Mouse (Mus musculus): ENCODE results near the gene Gmppb. TPM values are rescaled to one million over a fixed set of nuclear protein-coding genes. Genes with fewer than 3 reads are reported as not detected.

Gmppb gene
- polyA plus RNA-seq, 1 experiment from 2014 or later: 15.3 TPM

Small RNA genes within 50 kb of the gene (microRNA-seq; reads per million reads assigned to microRNA genes)
- 2.0 reads per million for gene Mir7088

Other genes with a start within 250 kb of the Gmppb start
- 26.1 and 27.7 TPM in 2 replicates for gene Rbm6, start 176.0 kb upstream of the Gmppb start, polyA plus RNA-seq (2015; fragmentation: Nextera tagmentation; extraction: Ambion mirVana)
- 3.9 and 5.0 TPM in 2 replicates for gene Mon1a, start 161.1 kb upstream of the Gmppb start, polyA plus RNA-seq (2015; fragmentation: Nextera tagmentation; extraction: Ambion mirVana)
- 0.85 and 1.4 TPM in 2 replicates for gene Mst1r, start 142.4 kb upstream of the Gmppb start, polyA plus RNA-seq (2015; fragmentation: Nextera tagmentation; extraction: Ambion mirVana)
- gene Actl11, start 120.8 kb upstream of the Gmppb start, polyA plus RNA-seq (2015; fragmentation: Nextera tagmentation; extraction: Ambion mirVana): not detected in 2 replicates
- 0.08 and 0.09 TPM in 2 replicates for gene Camkv, start 113.6 kb upstream of the Gmppb start, polyA plus RNA-seq (2015; fragmentation: Nextera tagmentation; extraction: Ambion mirVana)
- gene Traip, start 99.1 kb upstream of the Gmppb start, polyA plus RNA-seq (2015; fragmentation: Nextera tagmentation; extraction: Ambion mirVana): 12.6 and 14.6 TPM in 2 replicates
- 55.7 and 60.1 TPM in 2 replicates for gene Uba7, start 73.7 kb upstream of the Gmppb start, polyA plus RNA-seq (2015; fragmentation: Nextera tagmentation; extraction: Ambion mirVana)
- 0.54 and 0.66 TPM in 2 replicates for gene Gm20661, start 66.2 kb upstream of the Gmppb start, polyA plus RNA-seq (2015; fragmentation: Nextera tagmentation; extraction: Ambion mirVana)
- 50.5 and 50.8 TPM in 2 replicates for gene Inka1, start 63.4 kb upstream of the Gmppb start, polyA plus RNA-seq (2015; fragmentation: Nextera tagmentation; extraction: Ambion mirVana)
- 1.1 and 1.5 TPM in 2 replicates for gene Cdhr4, start 56.7 kb upstream of the Gmppb start, polyA plus RNA-seq (2015; fragmentation: Nextera tagmentation; extraction: Ambion mirVana)
- not detected in 2 replicates for gene Gm20662, start 52.9 kb upstream of the Gmppb start, polyA plus RNA-seq (2015; fragmentation: Nextera tagmentation; extraction: Ambion mirVana)
- 35.3 and 45.1 TPM in 2 replicates for gene Ip6k1, start 46.7 kb upstream of the Gmppb start, polyA plus RNA-seq (2015; fragmentation: Nextera tagmentation; extraction: Ambion mirVana)
- 1.5 and 1.8 TPM in 2 replicates for gene Amigo3, start 3.9 kb downstream of the Gmppb start, polyA plus RNA-seq (2015; fragmentation: Nextera tagmentation; extraction: Ambion mirVana)
- 41.1 and 51.2 TPM in 2 replicates for gene Mst1, start 31.2 kb downstream of the Gmppb start, polyA plus RNA-seq (2015; fragmentation: Nextera tagmentation; extraction: Ambion mirVana)
- 100 and 123 TPM in 2 replicates for gene Rnf123, start 34.1 kb downstream of the Gmppb start, polyA plus RNA-seq (2015; fragmentation: Nextera tagmentation; extraction: Ambion mirVana)
- 194 and 242 TPM in 2 replicates for gene Apeh, start 45.4 kb downstream of the Gmppb start, polyA plus RNA-seq (2015; fragmentation: Nextera tagmentation; extraction: Ambion mirVana)
- gene Bsn, start 141.1 kb downstream of the Gmppb start, polyA plus RNA-seq (2015; fragmentation: Nextera tagmentation; extraction: Ambion mirVana): 1.4 TPM in 2 replicates
- 16.0 and 18.2 TPM in 2 replicates for gene Dag1, start 214.7 kb downstream of the Gmppb start, polyA plus RNA-seq (2015; fragmentation: Nextera tagmentation; extraction: Ambion mirVana)
- 5.8 and 6.7 TPM in 2 replicates for gene Nicn1, start 241.2 kb downstream of the Gmppb start, polyA plus RNA-seq (2015; fragmentation: Nextera tagmentation; extraction: Ambion mirVana)
- 11.9 and 13.3 TPM in 2 replicates for gene Amt, start 247.6 kb downstream of the Gmppb start, polyA plus RNA-seq (2015; fragmentation: Nextera tagmentation; extraction: Ambion mirVana)

Data from liver, embryonic 15.5 days (tissue).